Mouse (Mus musculus) E14TG2a.4 (cell line): ENCODE results near the gene Clmp.

Experiments used
- H3K27me3 ChIP-seq: 2 replicates; pipeline ENCODE4 v1.6.1; 2014; ENCODE audit warnings: low read length, control low read depth; ENCODE audit not compliant: insufficient read depth
- H3K36me3 ChIP-seq: 2 replicates; pipeline ENCODE4 v1.6.1; 2014; ENCODE audit warnings: low read length, control low read depth; ENCODE audit not compliant: insufficient read depth
- H3K4me1 ChIP-seq: replicated peaks from 2 replicates; pipeline ENCODE4 v1.6.1; 2014; ENCODE audit warnings: low read depth, low read length, control low read depth
- H3K4me3 ChIP-seq: replicated peaks from 2 replicates; pipeline ENCODE4 v1.5.1; 2014; ENCODE audit warnings: mild to moderate bottlenecking, low read length
- H3K9me3 ChIP-seq: 2 replicates; pipeline ENCODE4 v1.6.1; 2014; ENCODE audit warnings: low read length, control low read depth
- CTCF ChIP-seq: conservative IDR thresholded peaks from 2 replicates; pipeline ENCODE4 v1.5.1; 2014; ENCODE audit warnings: low read length
- NANOG ChIP-seq: IDR thresholded peaks from 2 replicates; pipeline ENCODE4 v1.6.1; 2014; ENCODE audit warnings: borderline replicate concordance, low read length, mixed read lengths
- POU5F1 ChIP-seq: IDR thresholded peaks from 2 replicates; pipeline ENCODE4 v1.6.1; 2014; ENCODE audit warnings: low read length, borderline replicate concordance

The Clmp gene

DNA sequence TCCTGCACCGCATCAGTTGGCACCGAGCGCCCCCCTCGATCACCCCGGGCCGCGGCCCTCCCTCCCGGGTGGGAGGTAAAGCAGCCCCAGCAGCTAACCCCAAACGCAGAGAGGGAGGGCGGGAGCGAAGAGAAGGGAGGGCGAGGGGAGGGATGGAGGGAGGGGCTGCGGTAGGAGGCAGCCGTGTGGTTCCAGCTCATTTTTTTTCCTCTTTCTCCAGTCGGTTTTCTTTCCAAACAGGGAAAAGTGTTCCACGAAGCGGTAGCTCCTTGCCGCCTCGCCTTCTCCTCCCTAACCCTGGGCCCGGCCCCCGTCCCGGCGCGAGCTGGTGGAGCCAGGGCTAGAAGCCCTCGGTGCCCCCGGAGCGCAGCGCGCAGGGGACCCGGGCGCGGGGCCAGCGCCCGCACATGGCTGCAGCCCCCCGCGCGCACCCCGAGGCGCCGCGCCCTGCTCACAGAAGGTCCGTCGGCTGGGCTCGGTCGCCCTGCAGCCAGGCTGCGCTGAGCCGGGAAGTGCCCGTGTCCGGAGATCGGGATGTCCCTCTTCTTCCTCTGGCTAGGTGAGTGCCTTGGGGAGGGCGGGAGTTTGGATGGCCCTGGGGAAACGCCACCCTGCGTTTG lies at the start of gene Clmp:
Gene Clmp, plus strand, starts transcription at position 162 of the 620 bp plus-strand sequence.
- no peak for TF ChIP-seq CTCF
- Histone ChIP-seq H3K4me3 (peak within 1 kb of the TSS; percentile 84), H3K27me3 (peaks cover 73% of the 10 kb centered on the region), H3K9me3 (no peaks in the 10 kb centered on the region), H3K4me1 (peaks cover 15% of the 10 kb centered on the region), H3K36me3 (no peaks in the 10 kb centered on the region)

DNA sequence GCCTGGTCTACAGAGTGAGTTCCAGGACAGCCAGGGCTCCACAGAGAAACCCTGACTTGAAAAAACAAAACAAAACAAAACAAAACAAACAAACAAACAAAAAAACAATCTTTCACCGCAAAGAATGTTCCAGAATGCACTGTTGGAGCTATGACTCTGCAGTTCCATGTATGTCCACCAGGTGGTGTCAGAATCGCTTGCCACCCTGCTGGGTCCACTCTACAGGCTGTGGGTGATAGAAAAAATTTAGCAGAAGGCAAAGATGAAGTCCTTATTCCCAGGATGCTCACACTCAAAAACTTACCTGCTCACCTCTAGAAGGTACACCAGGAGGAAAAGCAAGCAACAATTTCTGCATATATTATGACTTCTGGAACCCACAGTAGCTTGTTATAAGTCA lies 49.7 kb upstream of the Clmp start:
- TF ChIP-seq CTCF (peak; percentile 85), NANOG (no peak), POU5F1 (no peak)
- no peak overlapping the region for H3K4me3 ChIP-seq

DNA sequence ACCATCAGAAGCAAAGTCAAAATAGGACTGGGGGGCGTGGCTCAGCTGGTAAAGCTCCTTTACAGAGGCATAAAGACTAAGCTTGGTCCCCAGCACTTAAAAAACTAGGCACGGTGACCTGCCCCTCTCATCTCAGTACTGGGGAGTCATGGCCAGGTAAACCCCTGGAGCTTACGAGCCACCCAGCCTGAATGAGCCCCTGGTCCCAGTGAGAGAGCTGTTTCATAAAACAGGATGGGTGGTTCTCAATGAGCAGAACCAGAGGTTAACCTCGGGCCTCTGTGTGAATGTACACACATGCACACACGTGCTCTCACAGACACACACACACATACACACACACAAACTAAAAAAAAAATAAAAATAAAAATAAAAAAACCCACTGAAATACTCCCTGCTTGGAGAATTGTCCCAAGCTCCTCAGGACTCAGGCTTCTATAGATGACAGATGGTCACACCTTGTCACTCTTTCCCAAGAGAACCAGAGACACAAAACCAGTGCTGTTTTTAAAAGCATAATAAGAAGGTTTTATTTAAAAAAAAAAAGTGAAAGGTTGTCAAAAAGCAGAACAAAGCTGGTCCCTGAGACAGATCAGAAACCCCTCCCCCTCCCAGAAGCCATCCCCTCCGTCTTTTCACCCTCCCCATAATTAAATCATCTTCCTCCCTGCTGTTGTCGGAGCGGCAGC lies 47.9 kb upstream of the Clmp start:
- Histone ChIP-seq H3K36me3 (no peaks in the 10 kb centered on the region), H3K27me3 (peaks cover 46% of the 10 kb centered on the region), H3K4me1 (peaks cover 38% of the 10 kb centered on the region), H3K9me3 (peaks cover 6% of the 10 kb centered on the region; the same call in 1 of the 2 replicates), H3K4me3 (peak overlapping the region; percentile 56)
- TF ChIP-seq CTCF (no peak), POU5F1 (no peak), NANOG (no peak)

More for the DNA sequence above, 49.7 kb upstream of the Clmp start:
- Histone ChIP-seq H3K4me1 (peaks cover 28% of the 10 kb centered on the region), H3K9me3 (peaks cover 6% of the 10 kb centered on the region; the same call in 1 of the 2 replicates), H3K27me3 (peaks cover 31% of the 10 kb centered on the region), H3K36me3 (no peaks in the 10 kb centered on the region)

DNA sequence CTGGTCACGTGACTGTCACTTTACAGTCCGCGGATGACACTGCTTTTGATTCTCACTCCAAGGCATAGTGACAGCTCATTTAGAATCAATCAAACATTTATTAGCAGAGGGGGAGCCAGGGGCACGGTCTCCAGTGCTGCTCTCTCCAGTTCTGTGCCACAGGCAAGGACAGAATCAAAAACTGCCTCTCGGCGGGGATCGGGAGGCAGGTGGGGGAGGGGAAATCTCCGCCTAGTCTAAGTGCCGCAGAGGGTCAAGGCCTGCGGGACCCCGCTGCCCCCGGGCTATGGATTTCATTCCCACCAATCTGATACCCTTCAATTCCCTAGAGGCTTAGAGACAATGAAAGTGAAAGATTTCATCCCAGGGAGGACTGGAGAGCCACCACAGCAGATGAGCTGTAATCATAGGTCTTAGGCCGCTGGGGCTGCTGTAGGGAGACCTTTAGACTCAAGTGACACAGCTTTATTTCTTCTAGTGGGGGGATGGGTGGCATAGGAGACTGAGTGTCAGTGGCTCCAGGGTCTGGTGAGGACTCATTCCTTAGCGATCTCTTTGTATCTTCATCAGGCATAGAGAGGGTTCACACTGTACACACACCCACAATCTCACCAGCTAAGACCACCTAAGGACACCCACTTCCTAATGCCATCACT lies 47.2 kb upstream of the Clmp start:
- Histone ChIP-seq H3K27me3 (peaks cover 47% of the 10 kb centered on the region), H3K36me3 (no peaks in the 10 kb centered on the region), H3K9me3 (peaks cover 6% of the 10 kb centered on the region; the same call in 1 of the 2 replicates), H3K4me1 (peaks cover 43% of the 10 kb centered on the region), H3K4me3 (peak overlapping the region; percentile 56)
- no peak for TF ChIP-seq NANOG
- no peak for TF ChIP-seq CTCF
- no peak for TF ChIP-seq POU5F1

DNA sequence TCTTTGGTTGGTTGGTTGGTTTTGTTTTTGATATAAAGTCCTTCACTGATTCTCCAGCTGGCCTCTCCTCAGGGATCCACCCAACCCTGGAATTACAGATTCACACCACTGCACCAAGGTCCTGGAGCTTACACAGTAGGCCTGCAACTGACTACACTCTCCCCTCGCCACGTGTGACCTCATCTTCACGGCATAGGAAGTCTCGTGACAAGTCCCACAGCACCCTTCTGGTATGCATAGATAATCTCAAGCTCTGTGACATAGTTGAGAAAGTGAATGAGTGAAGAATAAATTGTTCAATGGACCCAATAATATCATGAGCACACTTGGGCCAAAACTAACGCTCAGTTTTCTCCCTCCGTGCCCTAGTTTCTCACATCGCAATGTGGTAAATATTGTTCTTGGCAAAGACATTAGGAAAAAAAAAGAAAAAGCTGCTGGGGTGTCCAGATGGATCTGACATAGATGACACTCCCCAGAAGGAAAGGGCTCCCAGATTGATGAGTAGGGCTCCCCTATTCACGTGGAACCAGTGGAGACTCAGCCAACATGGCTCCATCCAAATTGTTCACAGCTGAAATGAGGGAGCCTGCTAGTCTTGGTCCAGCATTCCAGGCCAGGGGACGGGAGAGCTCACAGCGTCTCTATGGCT lies 46.1 kb upstream of the Clmp start:
- H3K27me3 ChIP-seq: peaks cover 40% of the 10 kb centered on the region
- peaks cover 53% of the 10 kb centered on the region for H3K4me1 ChIP-seq
- H3K4me3 ChIP-seq: no peak overlapping the region
- H3K36me3 ChIP-seq: no peaks in the 10 kb centered on the region
- H3K9me3 ChIP-seq: peaks cover 5% of the 10 kb centered on the region; the same call in 1 of the 2 replicates
- no peak for TF ChIP-seq POU5F1
- no peak for TF ChIP-seq NANOG
- no peak for TF ChIP-seq CTCF

DNA sequence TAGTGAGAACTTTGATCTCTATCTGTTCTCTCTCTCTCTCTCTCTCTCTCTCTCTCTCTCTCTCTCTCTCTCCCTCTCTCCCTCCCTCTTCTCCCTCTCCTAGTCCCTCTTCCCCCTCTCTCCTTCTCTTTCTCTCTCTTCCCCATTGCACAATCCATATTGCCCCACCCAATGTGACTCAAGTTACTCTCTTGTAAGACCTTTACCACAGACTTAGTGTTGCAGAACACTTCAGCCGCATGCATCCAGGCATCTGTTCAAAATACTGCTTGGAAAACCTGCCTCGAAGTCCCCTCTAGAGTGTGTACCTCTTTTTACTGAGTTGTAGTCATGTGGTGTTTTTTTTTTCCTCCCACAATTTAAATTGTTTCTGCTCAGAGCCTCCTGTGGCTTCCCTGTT lies 44.4 kb upstream of the Clmp start:
- H3K36me3 ChIP-seq: no peaks in the 10 kb centered on the region
- TF ChIP-seq POU5F1: no peak
- TF ChIP-seq NANOG: no peak
- no peaks in the 10 kb centered on the region for H3K9me3 ChIP-seq
- peaks cover 49% of the 10 kb centered on the region for H3K4me1 ChIP-seq
- H3K27me3 ChIP-seq: peaks cover 31% of the 10 kb centered on the region
- H3K4me3 ChIP-seq: no peak overlapping the region

DNA sequence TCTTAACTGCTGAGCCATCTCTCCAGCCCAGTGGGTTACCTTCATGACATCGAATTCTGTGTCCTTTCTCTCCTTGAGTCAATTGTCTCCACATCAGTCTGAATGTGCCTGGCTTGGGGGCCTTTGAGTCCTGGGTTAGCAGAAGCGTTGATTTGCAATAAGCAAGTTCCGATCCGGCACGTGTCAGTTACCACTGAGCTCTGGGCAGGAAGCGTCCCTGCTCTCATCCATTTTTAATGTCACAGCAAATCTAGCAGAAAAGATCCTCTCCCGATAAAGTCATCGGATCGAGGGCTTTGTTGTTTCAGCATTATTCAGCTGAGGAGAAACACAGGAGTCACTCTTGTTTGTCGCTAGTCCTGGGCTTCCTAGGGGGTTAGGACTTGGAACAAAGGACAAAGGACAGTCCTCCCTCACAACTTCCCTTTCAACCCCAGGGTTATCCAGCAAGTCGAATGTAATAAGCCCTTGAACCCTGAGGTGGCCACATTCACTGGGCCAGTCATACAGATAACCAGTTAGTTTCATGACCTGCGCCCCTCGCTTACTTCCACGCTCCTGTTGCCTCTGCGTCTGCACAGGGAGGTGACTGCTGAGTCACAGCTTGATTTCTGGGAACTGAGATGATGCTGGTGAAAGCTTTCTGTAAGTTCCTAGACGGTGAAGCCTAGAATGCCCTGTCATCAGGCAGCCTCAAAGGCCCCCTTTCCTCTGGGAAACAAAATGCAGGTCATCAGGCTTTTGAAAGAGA lies 43.1 kb upstream of the Clmp start:
- Histone ChIP-seq H3K9me3 (no peaks in the 10 kb centered on the region), H3K4me3 (no peak overlapping the region), H3K36me3 (no peaks in the 10 kb centered on the region), H3K27me3 (peaks cover 28% of the 10 kb centered on the region), H3K4me1 (peaks cover 46% of the 10 kb centered on the region)
- TF ChIP-seq NANOG: no peak
- TF ChIP-seq CTCF: no peak

DNA sequence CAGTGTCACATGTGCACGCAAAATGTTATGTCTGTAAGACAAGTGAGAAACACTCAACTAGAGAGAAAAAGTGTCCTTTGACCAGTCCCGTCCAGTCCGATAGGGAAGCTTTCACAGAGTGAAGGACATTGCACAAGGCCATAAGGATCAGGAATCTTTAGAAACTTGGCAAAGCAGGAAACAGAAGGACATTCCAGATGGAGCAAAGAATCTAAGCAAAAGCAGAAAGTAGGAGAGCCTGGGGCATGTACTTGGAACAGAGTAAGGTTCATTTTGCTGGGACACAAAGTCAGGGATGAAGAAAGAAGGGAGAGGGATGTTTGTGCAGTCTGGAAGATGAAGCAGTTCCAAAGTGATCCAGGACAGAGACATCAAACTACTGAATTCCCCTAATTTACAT lies 36.3 kb upstream of the Clmp start:
- Histone ChIP-seq H3K27me3 (peaks cover 4% of the 10 kb centered on the region; the same call in 1 of the 2 replicates), H3K4me1 (peaks cover 16% of the 10 kb centered on the region)
- TF ChIP-seq NANOG (no peak), POU5F1 (no peak), CTCF (no peak)

More for the DNA sequence above, 36.3 kb upstream of the Clmp start:
- Histone ChIP-seq H3K4me3 (no peak overlapping the region), H3K36me3 (no peaks in the 10 kb centered on the region), H3K9me3 (no peaks in the 10 kb centered on the region)
